Mouse (Mus musculus) kidney, embryonic 15.5 days (tissue): ENCODE measurements around the gene Ece2. TPM values are rescaled to one million over a fixed set of nuclear protein-coding genes. Genes with fewer than 3 reads are reported as not detected.

Experiments used
- ATAC-seq: fragments of 200-750 bp; cut with Nextera tagmentation; replicated peaks from 2 replicates; pipeline ENCODE4 v1.8.0; 2017; ENCODE audit warnings: moderate TSS enrichment; ENCODE audit not compliant: low FRiP score
- H3K27ac ChIP-seq: fragments of 300-500 bp; sonication (generic); 2 replicates; pipeline ENCODE4 v1.5.1; 2015; ENCODE audit warnings: mild to moderate bottlenecking, inconsistent platforms
- H3K27me3 ChIP-seq: fragments of 300-500 bp; sonication (generic); 2 replicates; pipeline ENCODE4 v1.6.1; 2015; ENCODE audit warnings: inconsistent platforms
- H3K36me3 ChIP-seq: fragments of 300-500 bp; sonication (generic); 2 replicates; pipeline ENCODE4 v1.6.1; 2015; ENCODE audit warnings: inconsistent platforms
- H3K4me1 ChIP-seq: fragments of 300-500 bp; sonication (generic); 2 replicates; pipeline ENCODE4 v1.6.1; 2015; ENCODE audit warnings: inconsistent platforms
- H3K4me2 ChIP-seq: fragments of 300-500 bp; sonication (generic); 2 replicates; pipeline ENCODE4 v1.6.1; 2015; ENCODE audit warnings: moderate library complexity, mild to moderate bottlenecking, inconsistent platforms
- H3K4me3 ChIP-seq: fragments of 300-500 bp; sonication (generic); replicated peaks from 2 replicates; pipeline ENCODE4 v1.5.1; 2015; ENCODE audit warnings: mild to moderate bottlenecking, inconsistent platforms
- H3K9ac ChIP-seq: fragments of 300-500 bp; sonication (generic); 2 replicates; pipeline ENCODE4 v1.6.1; 2015; ENCODE audit warnings: mild to moderate bottlenecking, inconsistent platforms
- H3K9me3 ChIP-seq: fragments of 300-500 bp; sonication (generic); replicated peaks from 2 replicates; pipeline ENCODE4 v1.6.1; 2016; ENCODE audit warnings: inconsistent platforms
- WGBS: fragments of 180-500 bp; shearing (Covaris S2); methylation state at CpG from one replicate; pipeline ENCODE4 v1.1.7; 2015; ENCODE audit warnings: mixed read lengths; 5-methylcytosine and 5-hydroxymethylcytosine counted together
- microRNA counts: library from miRNA; unstranded; fragments of <30 nt; microRNA quantifications from one replicate; lab custom pipeline; 2016
- microRNA-seq: library from miRNA; unstranded; fragments of <30 nt; microRNA quantifications from one replicate; pipeline ENCODE4, GENCODE M21; 2016
- polyA plus RNA-seq: library from polyadenylated mRNA; unstranded; fragments of >200 nt; fragmentation: Nextera tagmentation; extraction: Ambion mirVana; gene quantifications from 2 replicates; pipeline ENCODE4 v1.2.1, GENCODE M21; 2015

Gene Ece2
- polyA plus RNA-seq, 1 experiment from 2014 or later: 4.0 TPM

DNA sequence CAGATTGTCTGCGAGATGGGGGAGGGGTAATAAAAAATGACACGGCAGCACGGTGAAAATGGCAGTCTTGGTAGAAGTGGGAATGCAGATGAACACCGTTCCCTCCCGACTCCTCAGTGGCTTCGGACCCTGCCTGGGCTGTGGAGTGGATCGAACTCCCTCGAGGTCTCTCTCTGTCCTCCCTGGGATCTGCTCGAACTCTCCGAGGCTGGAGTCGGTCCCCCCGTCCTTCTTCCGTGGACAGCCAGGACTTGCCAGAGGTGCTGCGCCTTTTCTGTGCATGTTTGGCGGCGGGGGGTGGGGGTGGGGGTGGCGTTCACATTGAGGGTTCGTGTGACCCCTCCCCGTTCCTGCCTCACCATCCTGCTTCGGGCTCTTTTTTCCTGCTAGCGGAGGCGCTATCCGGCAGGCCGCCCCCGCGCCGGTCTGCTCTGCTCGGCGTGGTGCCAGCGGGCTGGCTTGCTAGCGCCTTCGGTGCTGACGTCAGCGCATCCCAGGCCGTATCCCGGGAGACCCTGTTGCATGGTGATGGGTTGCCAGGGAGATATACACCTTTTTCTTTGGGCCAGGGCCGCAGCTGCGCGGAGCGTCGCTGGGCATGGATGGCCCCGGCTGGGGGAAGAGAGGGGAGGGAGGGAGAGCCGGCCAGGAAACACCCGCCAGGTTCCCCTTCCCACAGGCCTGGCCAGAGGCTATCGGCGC, 66.1 kb downstream of the Ece2 start:
- H3K36me3 ChIP-seq: peaks cover 29% of the 10 kb centered on the region
- 0 out of 2 replicates have a peak overlapping the region, but pooled peaks have one; percentile 13 for H3K27ac ChIP-seq
- no peaks in the 10 kb centered on the region for H3K9me3 ChIP-seq
- H3K4me2 ChIP-seq: peak overlapping the region; percentile 62
- peaks cover 4% of the 10 kb centered on the region; the same call in 1 of the 2 replicates for H3K27me3 ChIP-seq
- 3% methylated on average over 46 of the region's 46 CpGs for WGBS
- peak overlapping the region; percentile 37 for H3K4me3 ChIP-seq
- H3K4me1 ChIP-seq: peaks cover 45% of the 10 kb centered on the region
- ATAC-seq: peak; percentile 68
- 0 out of 2 replicates have a peak overlapping the region, but pooled peaks have one; percentile 10 for H3K9ac ChIP-seq

MicroRNAs within 50 kb of the gene (microRNA counts, 519-probe panel; counts per million panel counts)
- microRNA mmu-miR-1224 (lab: Ali Mortazavi, UCI): 2,797 counts per million, percentile 69 among the panel's probes with 10 or more counts

Small RNA genes lying within 50 kb of the gene (microRNA-seq; reads per million reads assigned to microRNA genes)
- gene Mir1224: 1.2 reads per million

Other genes with a start within 250 kb of the Ece2 start
- gene Abcc5, start 203.4 kb upstream of the Ece2 start, polyA plus RNA-seq: 56.1 and 63.1 TPM in 2 replicates
- gene Eif2b5, start 131.0 kb upstream of the Ece2 start, polyA plus RNA-seq: 108 and 121 TPM in 2 replicates
- 25.0 and 27.9 TPM in 2 replicates for gene Dvl3, start 112.8 kb upstream of the Ece2 start, polyA plus RNA-seq
- gene Ap2m1, start 94.3 kb upstream of the Ece2 start, polyA plus RNA-seq: 633 and 651 TPM in 2 replicates
- gene Abcf3, start 81.3 kb upstream of the Ece2 start, polyA plus RNA-seq: 52.6 and 64.5 TPM in 2 replicates
- 1.6 and 1.7 TPM in 2 replicates for gene Vwa5b2, start 40.4 kb upstream of the Ece2 start, polyA plus RNA-seq
- gene Eef1akmt4, start 18.2 kb upstream of the Ece2 start, polyA plus RNA-seq: 32.4 TPM in 2 replicates
- not detected in 2 replicates for gene Gm49333, start 18.2 kb upstream of the Ece2 start, polyA plus RNA-seq
- gene Alg3, start 18.1 kb upstream of the Ece2 start, polyA plus RNA-seq: 42.6 and 43.8 TPM in 2 replicates
- gene Camk2n2, start 8.5 kb upstream of the Ece2 start, polyA plus RNA-seq: 1.4 and 1.5 TPM in 2 replicates
- gene Psmd2, start 21.8 kb downstream of the Ece2 start, polyA plus RNA-seq: 330 and 353 TPM in 2 replicates
- gene Eif4g1, start 38.5 kb downstream of the Ece2 start, polyA plus RNA-seq: 187 and 208 TPM in 2 replicates
- 6.4 and 6.7 TPM in 2 replicates for gene Fam131a, start 63.4 kb downstream of the Ece2 start, polyA plus RNA-seq
- 116 and 120 TPM in 2 replicates for gene Polr2h, start 87.8 kb downstream of the Ece2 start, polyA plus RNA-seq
- 16.3 and 20.1 TPM in 2 replicates for gene Clcn2, start 87.9 kb downstream of the Ece2 start, polyA plus RNA-seq
- 4.6 and 7.4 TPM in 2 replicates for gene Chrd, start 103.3 kb downstream of the Ece2 start, polyA plus RNA-seq
- 1.2 TPM in 2 replicates for gene Thpo, start 104.7 kb downstream of the Ece2 start, polyA plus RNA-seq